Mouse (Mus musculus) hindbrain, embryonic 12.5 days (tissue): ENCODE measurements around the gene Ddit4. TPM values are rescaled to one million over a fixed set of nuclear protein-coding genes. Genes with fewer than 3 reads are reported as not detected.

ENCODE experiments used
- ATAC-seq: fragments of 200-750 bp; cut with Nextera tagmentation; 2 replicates; pipeline ENCODE4 v1.8.0; 2017; ENCODE audit warnings: moderate TSS enrichment; ENCODE audit not compliant: low FRiP score
- H3K27ac ChIP-seq: fragments of 300-500 bp; sonication (generic); 2 replicates; pipeline ENCODE4 v1.5.1; 2016; ENCODE audit warnings: mild to moderate bottlenecking
- H3K27me3 ChIP-seq: fragments of 300-500 bp; sonication (generic); 2 replicates; pipeline ENCODE4 v1.6.1; 2016; ENCODE audit warnings: mild to moderate bottlenecking
- H3K36me3 ChIP-seq: fragments of 300-500 bp; sonication (generic); 2 replicates; pipeline ENCODE4 v1.6.1; 2016; ENCODE audit warnings: mild to moderate bottlenecking
- H3K4me1 ChIP-seq: fragments of 300-500 bp; sonication (generic); 2 replicates; pipeline ENCODE4 v1.6.1; 2016
- H3K4me2 ChIP-seq: fragments of 300-500 bp; sonication (generic); replicated peaks from 2 replicates; pipeline ENCODE4 v1.6.1; 2016; ENCODE audit warnings: mild to moderate bottlenecking
- H3K4me3 ChIP-seq: fragments of 300-500 bp; sonication (generic); 2 replicates; pipeline ENCODE4 v1.5.1; 2016; ENCODE audit warnings: mild to moderate bottlenecking
- H3K9ac ChIP-seq: fragments of 300-500 bp; sonication (generic); 2 replicates; pipeline ENCODE4 v1.6.1; 2016; ENCODE audit warnings: mild to moderate bottlenecking, moderate library complexity
- H3K9me3 ChIP-seq: fragments of 300-500 bp; sonication (generic); replicated peaks from 2 replicates; pipeline ENCODE4 v1.6.1; 2016; ENCODE audit warnings: mild to moderate bottlenecking
- WGBS: fragments of 180-500 bp; shearing (Covaris S2); methylation state at CpG from one replicate; pipeline ENCODE4 v1.1.7; 2016; 5-methylcytosine and 5-hydroxymethylcytosine counted together
- polyA plus RNA-seq: library from polyadenylated mRNA; unstranded; fragments of >200 nt; fragmentation: Nextera tagmentation; extraction: Ambion mirVana; gene quantifications from 2 replicates; pipeline ENCODE4 v1.2.1, GENCODE M21; 2016

Gene Ddit4
- polyA plus RNA-seq, 1 experiment from 2014 or later, result 78.1 TPM

GRCm38 (mm10) chr10:59953564-59954039 is 2.0 kb upstream of the Ddit4 start:
- Histone ChIP-seq H3K36me3 (peaks cover 7% of the 10 kb centered on the region; the same call in 1 of the 2 replicates), H3K4me1 (peaks cover 51% of the 10 kb centered on the region), H3K27ac (peak overlapping the region; percentile 44; the same call in 1 of the 2 replicates), H3K9ac (no peak overlapping the region), H3K27me3 (no peaks in the 10 kb centered on the region), H3K9me3 (no peaks in the 10 kb centered on the region), H3K4me3 (no peak overlapping the region), H3K4me2 (no peak overlapping the region)
- 44% methylated on average over 7 of the region's 7 CpGs for WGBS
- no peak for ATAC-seq

- WGBS, result 18% methylated on average over 16 of the region's 16 CpGs
- H3K4me2 ChIP-seq, result peak overlapping the region; percentile 94
- peak overlapping the region; percentile 73 for H3K9ac ChIP-seq
- H3K36me3 ChIP-seq, result peaks cover 7% of the 10 kb centered on the region; the same call in 1 of the 2 replicates
- H3K9me3 ChIP-seq, result no peaks in the 10 kb centered on the region
- H3K27ac ChIP-seq, result peak overlapping the region; percentile 92
- no peak for ATAC-seq
- H3K27me3 ChIP-seq, result no peaks in the 10 kb centered on the region
- peak overlapping the region; percentile 88 for H3K4me3 ChIP-seq
- peaks cover 46% of the 10 kb centered on the region for H3K4me1 ChIP-seq
These were observed 1.3 kb upstream of the Ddit4 start for GRCm38 (mm10) chr10:59952781-59953563.

GRCm38 (mm10) chr10:59952152-59952780 is 632 bp upstream of the Ddit4 start:
- H3K9ac ChIP-seq, result peak overlapping the region; percentile 73
- under 1% methylated on average over 31 of the region's 31 CpGs for WGBS
- H3K27ac ChIP-seq, result peak overlapping the region; percentile 92
- H3K9me3 ChIP-seq, result no peaks in the 10 kb centered on the region
- peaks cover 45% of the 10 kb centered on the region for H3K4me1 ChIP-seq
- peak; percentile 51 for ATAC-seq
- H3K4me2 ChIP-seq, result peak overlapping the region; percentile 94
- H3K4me3 ChIP-seq, result peak overlapping the region; percentile 88
- peaks cover 7% of the 10 kb centered on the region; the same call in 1 of the 2 replicates for H3K36me3 ChIP-seq
- no peaks in the 10 kb centered on the region for H3K27me3 ChIP-seq

GRCm38 (mm10) chr10:59950716-59951191 is 880 bp downstream of the Ddit4 start:
- H3K27me3 ChIP-seq, result no peaks in the 10 kb centered on the region
- H3K4me1 ChIP-seq, result peaks cover 37% of the 10 kb centered on the region
- WGBS, result under 1% methylated on average over 23 of the region's 23 CpGs
- peak overlapping the region; percentile 92 for H3K27ac ChIP-seq
- H3K9me3 ChIP-seq, result no peaks in the 10 kb centered on the region
- H3K4me3 ChIP-seq, result peak overlapping the region; percentile 88
- peak overlapping the region; percentile 94 for H3K4me2 ChIP-seq
- peaks cover 7% of the 10 kb centered on the region; the same call in 1 of the 2 replicates for H3K36me3 ChIP-seq
- peak overlapping the region; percentile 96 for H3K9ac ChIP-seq
- ATAC-seq, result peak; percentile 47

GRCm38 (mm10) chr10:59949783-59950605 is 1.6 kb downstream of the Ddit4 start:
- Histone ChIP-seq H3K27ac (peak overlapping the region; percentile 92), H3K9ac (peak overlapping the region; percentile 96), H3K27me3 (no peaks in the 10 kb centered on the region), H3K4me1 (peaks cover 37% of the 10 kb centered on the region), H3K4me3 (peak overlapping the region; percentile 88), H3K9me3 (no peaks in the 10 kb centered on the region), H3K36me3 (peaks cover 7% of the 10 kb centered on the region; the same call in 1 of the 2 replicates), H3K4me2 (peak overlapping the region; percentile 94)
- ATAC-seq, result no peak
- 33% methylated on average over 15 of the region's 15 CpGs for WGBS

- Histone ChIP-seq H3K9me3 (no peaks in the 10 kb centered on the region), H3K9ac (peak overlapping the region; percentile 96; the same call in 1 of the 2 replicates), H3K4me2 (peak overlapping the region; percentile 94), H3K36me3 (peaks cover 7% of the 10 kb centered on the region; the same call in 1 of the 2 replicates), H3K27ac (peak overlapping the region; percentile 57; the same call in 1 of the 2 replicates), H3K4me3 (peak overlapping the region; percentile 88), H3K27me3 (no peaks in the 10 kb centered on the region), H3K4me1 (peaks cover 37% of the 10 kb centered on the region)
- WGBS, result 76% methylated on average over 1 of the region's 1 CpGs
- ATAC-seq, result no peak
These were observed 2.4 kb downstream of the Ddit4 start for GRCm38 (mm10) chr10:59949255-59949648.

GRCm38 (mm10) chr10:59948363-59949254 is 3.0 kb downstream of the Ddit4 start:
- H3K4me2 ChIP-seq, result peak overlapping the region; percentile 94
- no peaks in the 10 kb centered on the region for H3K27me3 ChIP-seq
- H3K9me3 ChIP-seq, result no peaks in the 10 kb centered on the region
- no peak for ATAC-seq
- 51% methylated on average over 6 of the region's 6 CpGs for WGBS
- H3K27ac ChIP-seq, result peak overlapping the region; percentile 57
- H3K4me3 ChIP-seq, result no peak overlapping the region; the same call in 1 of the 2 replicates
- peaks cover 37% of the 10 kb centered on the region for H3K4me1 ChIP-seq
- 0 out of 2 replicates have a peak overlapping the region, but pooled peaks have one; percentile 96 for H3K9ac ChIP-seq
- H3K36me3 ChIP-seq, result peaks cover 7% of the 10 kb centered on the region; the same call in 1 of the 2 replicates

- Histone ChIP-seq H3K4me1 (peaks cover 43% of the 10 kb centered on the region), H3K9me3 (no peaks in the 10 kb centered on the region), H3K9ac (no peak overlapping the region), H3K27me3 (no peaks in the 10 kb centered on the region), H3K36me3 (peaks cover 7% of the 10 kb centered on the region; the same call in 1 of the 2 replicates), H3K4me3 (no peak overlapping the region), H3K4me2 (no peak overlapping the region), H3K27ac (peak overlapping the region; percentile 55; the same call in 1 of the 2 replicates)
- 62% methylated on average over 7 of the region's 7 CpGs for WGBS
- no peak for ATAC-seq
These were observed 4.1 kb downstream of the Ddit4 start for GRCm38 (mm10) chr10:59947296-59948073.

- peaks cover 7% of the 10 kb centered on the region; the same call in 1 of the 2 replicates for H3K36me3 ChIP-seq
- WGBS, result 94% methylated on average over 5 of the region's 5 CpGs
- no peaks in the 10 kb centered on the region for H3K27me3 ChIP-seq
These were observed 5.3 kb downstream of the Ddit4 start for GRCm38 (mm10) chr10:59946362-59946761.

GRCm38 (mm10) chr10:59945416-59945815 is 6.2 kb downstream of the Ddit4 start:
- Histone ChIP-seq H3K9ac (no peak overlapping the region), H3K36me3 (peaks cover 7% of the 10 kb centered on the region; the same call in 1 of the 2 replicates), H3K9me3 (no peaks in the 10 kb centered on the region; the same call in 1 of the 2 replicates), H3K4me2 (no peak overlapping the region), H3K4me1 (peaks cover 43% of the 10 kb centered on the region), H3K27ac (no peak overlapping the region), H3K4me3 (no peak overlapping the region), H3K27me3 (no peaks in the 10 kb centered on the region)
- ATAC-seq, result no peak
- WGBS, result 97% methylated on average over 3 of the region's 3 CpGs

More at GRCm38 (mm10) chr10:59946362-59946761, 5.3 kb downstream of the Ddit4 start:
- Histone ChIP-seq H3K27ac (no peak overlapping the region), H3K4me1 (peaks cover 47% of the 10 kb centered on the region), H3K9ac (no peak overlapping the region), H3K9me3 (no peaks in the 10 kb centered on the region), H3K4me2 (no peak overlapping the region), H3K4me3 (no peak overlapping the region)
- no peak for ATAC-seq
